Mouse (Mus musculus): Measurements from ENCODE around the gene Gm20931. TPM values are rescaled to one million over a fixed set of nuclear protein-coding genes. Genes with fewer than 3 reads are reported as not detected.

Gm20931 gene
- polyA plus RNA-seq (2014; fragmentation: Illumina TruSeq; extraction: RNeasy Lipid Tissue Mini Kit (QIAGEN cat#74804); ENCODE audit: low replicate concordance): not detected

DNA sequence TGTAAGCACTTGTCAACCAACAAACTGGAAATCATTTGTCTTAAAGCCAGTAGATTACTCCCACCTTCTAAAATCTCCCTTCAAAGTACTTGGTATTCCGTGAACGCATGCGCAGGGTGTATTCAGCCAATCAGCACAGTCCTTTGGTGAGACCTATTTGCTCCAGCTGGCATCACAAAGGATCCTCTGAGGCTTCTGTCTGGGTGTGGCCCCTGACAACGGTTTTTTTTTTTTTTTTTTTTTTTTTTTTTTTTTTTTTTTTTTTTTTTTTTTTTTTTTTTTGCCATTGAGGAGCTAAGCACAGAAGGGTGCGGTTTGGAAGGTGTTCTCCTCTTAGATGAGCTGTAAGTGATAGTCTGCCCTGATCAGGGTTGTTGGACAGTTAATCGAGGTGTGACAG is at the start of gene Gm20931:
Gene Gm20931, plus strand, starts transcription at position 301 of the 400 bp plus-strand sequence.

